Comparison of ENCODE assay signal across 29 mouse cellular contexts in the genomic region with DNA sequence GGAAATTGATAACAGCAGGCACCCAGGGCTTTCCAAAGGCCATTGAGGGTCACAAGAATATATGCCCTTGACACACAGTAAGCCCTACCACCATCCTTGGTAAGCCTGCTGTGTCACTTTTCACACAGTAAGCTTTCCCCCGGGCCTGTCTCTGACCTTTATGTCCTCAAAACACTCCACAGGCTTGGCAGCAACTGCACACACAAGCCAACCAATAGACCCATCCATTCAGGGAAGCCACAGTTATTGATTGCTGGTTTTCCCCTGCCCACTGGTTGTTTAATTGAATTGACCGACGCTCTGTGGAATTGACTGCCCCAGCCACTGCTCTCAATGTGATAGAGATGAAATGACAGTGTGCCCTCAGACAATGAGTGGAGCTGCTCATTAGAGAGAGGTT. TPM values are rescaled to one million over a fixed set of nuclear protein-coding genes. Genes with fewer than 3 reads are reported as not detected.
DNase-seq lines count a peak whose midpoint lies in the region; ATAC-seq and TF ChIP-seq lines count a peak whose summit lies in the region.
"Had no signal": no experiment of that assay in that cellular context is flagged by ENCODE, and none has a peak within 500 bp of the region (broad histone marks: within the 10 kb centered on the region; RNA-seq: fewer than 3 reads in every experiment).

No protein-coding gene starts in this region.

- no peaks in the 10 kb centered on the region for H3K9me3 ChIP-seq in liver, postnatal 0 days (ENCODE audit: low read length)
- H3K9me3 ChIP-seq: embryonic facial prominence, embryonic 13.5 days; embryonic facial prominence, embryonic 15.5 days; forebrain, embryonic 10.5 days; forebrain, embryonic 12.5 days; G1E had no signal

- peak overlapping the region; percentile 14; the same call in 1 of the 2 replicates for H3K4me2 ChIP-seq in liver, postnatal 0 days (ENCODE audit: low read depth, low read length)
- H3K4me2 ChIP-seq: embryonic facial prominence, embryonic 13.5 days; embryonic facial prominence, embryonic 15.5 days; forebrain, embryonic 12.5 days had no signal

- H3K9ac ChIP-seq in liver, postnatal 0 days (replicated peaks), result no peak overlapping the region
- H3K9ac ChIP-seq: embryonic facial prominence, embryonic 13.5 days; embryonic facial prominence, embryonic 15.5 days; forebrain, embryonic 12.5 days had no signal

- no peak overlapping the region for H3K4me3 ChIP-seq in liver, postnatal 0 days (ENCODE audit: low read depth, low read length)
- H3K4me3 ChIP-seq in brown adipose tissue, adult 24 weeks (ENCODE audit: insufficient read depth, low read depth, low read length), result no peak overlapping the region
- H3K4me3 ChIP-seq: embryonic facial prominence, embryonic 13.5 days; embryonic facial prominence, embryonic 15.5 days; erythroblast, embryonic 14.5 days; forebrain, embryonic 10.5 days; forebrain, embryonic 12.5 days had no signal

- no peak for TF ChIP-seq CTCF in liver, postnatal 0 days (IDR thresholded peaks at IDR 0.05; ENCODE audit: low read depth)

- H3K4me1 ChIP-seq in liver, postnatal 0 days (ENCODE audit: insufficient read depth), result 0 out of 2 replicates have a peak, but pooled peaks cover 3% of the 10 kb centered on the region
- H3K4me1 ChIP-seq in brown adipose tissue, adult 24 weeks (ENCODE audit: control insufficient read depth, insufficient read depth, insufficient read length, low read length), result peaks cover 14% of the 10 kb centered on the region
- H3K4me1 ChIP-seq: embryonic facial prominence, embryonic 13.5 days; embryonic facial prominence, embryonic 15.5 days; forebrain, embryonic 12.5 days had no signal

- WGBS in liver, postnatal 0 days (ENCODE audit: insufficient replicate concordance), result 54% methylated on average over 3 of the region's 3 CpGs

- no peaks in the 10 kb centered on the region for H3K36me3 ChIP-seq in liver, postnatal 0 days (replicated peaks; ENCODE audit: insufficient read depth, low read length)
- H3K36me3 ChIP-seq: embryonic facial prominence, embryonic 13.5 days; embryonic facial prominence, embryonic 15.5 days; forebrain, embryonic 10.5 days; forebrain, embryonic 12.5 days; G1E had no signal

- DNase-seq in adrenal gland, postnatal 10 days, result peak; percentile 12
- no peak for DNase-seq in adrenal gland, postnatal 14 days
- DNase-seq in liver, postnatal 0 days, result peak; percentile 43
- no peak for DNase-seq in liver
- DNase-seq: adrenal gland, adult 8-10 months; adrenal gland, postnatal 36 days; B cell, adult 2 months; cerebellum, adult 11 months; cerebellum, adult 18-20 months; cerebellum, adult 8-10 months; cerebellum, adult 9-11 months; cerebellum, postnatal 14 days; cerebellum, postnatal 36 days; embryo, embryonic 11 days had no signal

- H3K27ac ChIP-seq in liver, postnatal 0 days (ENCODE audit: low read depth), result no peak overlapping the region
- peak overlapping the region; percentile 78 for H3K27ac ChIP-seq in brown adipose tissue, adult 24 weeks (replicated peaks; ENCODE audit: low read depth, low read length)
- H3K27ac ChIP-seq: embryonic facial prominence, embryonic 13.5 days; embryonic facial prominence, embryonic 15.5 days; forebrain, embryonic 10.5 days; forebrain, embryonic 12.5 days had no signal

- TF ChIP-seq EP300 in liver, postnatal 0 days (IDR thresholded peaks at IDR 0.05; ENCODE audit: low read depth), result no peak

- ATAC-seq in liver, postnatal 0 days, result peak; percentile 98
- ATAC-seq: activated CD4-positive, CD25-positive, alpha-beta regulatory T cell, adult 4 months; CD4-positive, CD25-positive, alpha-beta regulatory T cell, adult 4 months; forebrain, embryonic 14.5 days; forebrain, embryonic 16.5 days; Patski had no signal

- no peaks in the 10 kb centered on the region for H3K27me3 ChIP-seq in liver, postnatal 0 days (ENCODE audit: insufficient read depth, low read length)
- H3K27me3 ChIP-seq: CH12.LX; embryonic facial prominence, embryonic 13.5 days; embryonic facial prominence, embryonic 15.5 days; forebrain, embryonic 12.5 days had no signal

RNA-seq across cellular contexts. Expression of gene Fam124a, which starts 49.3 kb away (rescaled TPM):
- total RNA-seq in adrenal gland, postnatal 10 days (2021), result 1 to 10 TPM; 3.7 to 4.1 TPM
- 2.5 and 3.9 TPM in 2 replicates for total RNA-seq in adrenal gland, postnatal 14 days (2021)
- polyA plus RNA-seq in liver, postnatal 0 days (2015; fragmentation: Nextera tagmentation; extraction: Ambion mirVana), result 3.0 and 3.2 TPM in 2 replicates
- 3.4 TPM in 2 replicates for polyA plus RNA-seq in brown adipose tissue, adult 24 weeks (2012; ENCODE audit: insufficient read depth, insufficient read length, missing spikeins)
- total RNA-seq: CH12.LX; common myeloid progenitor, adult 5-6 weeks had no signal
- polyA plus RNA-seq: activated CD4-positive, CD25-positive, alpha-beta regulatory T cell, adult 4 months; CD4-positive, CD25-positive, alpha-beta regulatory T cell, adult 4 months; erythroblast, embryonic 14.5 days; G1E had no signal

RNA-seq across cellular contexts. Expression of gene Gucy1b2, which starts 50.2 kb away (rescaled TPM):
- total RNA-seq in adrenal gland, postnatal 10 days (2021), result under 1 TPM; 0.82 to 0.84 TPM
- 0.83 and 0.93 TPM in 2 replicates for total RNA-seq in adrenal gland, postnatal 14 days (2021)
- polyA plus RNA-seq in liver, postnatal 0 days (2015; fragmentation: Nextera tagmentation; extraction: Ambion mirVana), result not detected in 2 replicates
- not detected in 2 replicates for polyA plus RNA-seq in brown adipose tissue, adult 24 weeks (2012; ENCODE audit: insufficient read depth, insufficient read length, missing spikeins)
- total RNA-seq: CH12.LX; common myeloid progenitor, adult 5-6 weeks; G1E had no signal
- polyA plus RNA-seq: activated CD4-positive, CD25-positive, alpha-beta regulatory T cell, adult 4 months; CD4-positive, CD25-positive, alpha-beta regulatory T cell, adult 4 months; embryonic facial prominence, embryonic 11.5 days; erythroblast, embryonic 14.5 days; G1E had no signal

Comparison
In these comparisons a context has a peak if more than half of its experiments do, and no peak if none do; other contexts are left out.
1. DNase-seq: peak in adrenal gland, postnatal 10 days (single experiment) and liver, postnatal 0 days (single experiment); none in adrenal gland, postnatal 14 days (single experiment) and liver (single experiment).